Mouse (Mus musculus) brain, embryonic 18.5 days (tissue): Measurements from ENCODE around the gene Supt4a.
A peak's percentile ranks its signal among the peaks of the same experiment; 100 is the strongest.

Experiments used
- DNase-seq: peaks from one replicate; pipeline ENCODE4 v3.0.0-alpha.2; 2012; ENCODE audit warnings: low read depth, low spot score

Gene Supt4a

DNA sequence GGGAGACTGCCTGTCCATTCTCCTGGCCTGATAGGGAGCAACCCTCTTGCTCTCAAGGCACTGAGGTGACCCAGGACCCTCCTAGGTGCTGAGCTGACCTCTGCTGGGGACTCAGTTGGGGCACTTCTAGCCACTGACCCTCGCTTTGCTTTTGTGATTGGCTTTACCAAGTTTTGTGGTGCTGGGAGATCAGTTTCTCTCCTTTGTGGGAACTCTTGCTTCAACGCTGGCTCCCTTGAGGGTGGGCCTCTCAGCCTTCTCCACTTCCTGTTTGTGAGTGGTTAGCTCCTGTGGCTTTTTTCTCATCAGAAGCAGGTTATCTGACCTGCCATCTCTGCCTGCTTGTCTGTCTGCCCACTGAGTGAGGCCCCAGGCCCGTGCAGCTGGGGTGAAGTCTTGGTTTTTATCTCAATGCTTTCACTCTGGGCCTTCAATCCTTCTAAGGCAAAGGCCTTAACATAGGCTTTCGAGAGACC is 14.2 kb downstream of the Supt4a start:
- no peak for DNase-seq

DNA sequence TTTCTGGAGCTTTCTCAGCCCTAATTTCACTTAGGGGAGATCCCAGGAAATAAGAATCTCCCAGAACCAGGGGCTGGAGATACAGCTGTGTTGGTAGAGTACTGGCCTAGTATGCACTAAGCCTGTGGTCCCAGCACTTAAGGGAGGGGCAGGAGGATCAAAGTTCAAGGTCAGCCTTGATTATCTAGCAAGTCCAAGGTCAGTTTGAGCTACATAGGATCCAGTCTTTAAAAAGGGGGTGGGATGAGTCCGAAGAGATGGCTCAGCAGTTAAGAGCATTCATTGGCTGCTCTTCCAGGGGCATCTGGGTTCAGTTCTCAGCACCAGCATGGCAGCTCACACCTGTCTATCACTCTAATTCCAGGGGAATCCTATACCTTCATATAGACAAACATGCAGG is 15.0 kb downstream of the Supt4a start:
- no peak for DNase-seq

DNA sequence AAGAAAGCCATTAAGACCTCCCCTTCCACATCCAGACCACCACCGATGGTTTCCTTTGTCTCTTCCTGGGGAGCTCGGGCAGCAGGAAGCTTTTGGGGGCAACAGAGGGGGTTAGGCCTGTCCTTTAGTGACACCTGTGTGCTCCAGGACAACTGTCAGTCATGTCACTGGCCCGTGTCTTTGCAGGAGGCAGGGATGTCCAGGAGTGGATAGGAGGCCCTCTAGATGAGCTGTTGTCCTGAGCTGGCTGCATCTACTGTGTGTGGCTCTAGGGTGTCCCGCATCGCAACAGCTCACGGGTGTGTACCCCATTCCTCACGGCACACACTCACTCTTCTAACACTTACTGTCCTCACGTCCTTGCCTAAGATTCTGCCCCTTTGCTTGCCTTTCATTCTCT is 15.9 kb downstream of the Supt4a start:
- no peak for DNase-seq

- DNase-seq = no peak
These were observed 16.6 kb downstream of the Supt4a start for GRCm38 (mm10) chr11:87753891-87754501.

- DNase-seq = no peak
These were observed 17.3 kb downstream of the Supt4a start for GRCm38 (mm10) chr11:87754603-87755002.

GRCm38 (mm10) chr11:87755360-87756017 is 18.1 kb downstream of the Supt4a start:
- no peak for DNase-seq

- DNase-seq = no peak
These were observed 19.0 kb downstream of the Supt4a start for GRCm38 (mm10) chr11:87756251-87756820.

DNA sequence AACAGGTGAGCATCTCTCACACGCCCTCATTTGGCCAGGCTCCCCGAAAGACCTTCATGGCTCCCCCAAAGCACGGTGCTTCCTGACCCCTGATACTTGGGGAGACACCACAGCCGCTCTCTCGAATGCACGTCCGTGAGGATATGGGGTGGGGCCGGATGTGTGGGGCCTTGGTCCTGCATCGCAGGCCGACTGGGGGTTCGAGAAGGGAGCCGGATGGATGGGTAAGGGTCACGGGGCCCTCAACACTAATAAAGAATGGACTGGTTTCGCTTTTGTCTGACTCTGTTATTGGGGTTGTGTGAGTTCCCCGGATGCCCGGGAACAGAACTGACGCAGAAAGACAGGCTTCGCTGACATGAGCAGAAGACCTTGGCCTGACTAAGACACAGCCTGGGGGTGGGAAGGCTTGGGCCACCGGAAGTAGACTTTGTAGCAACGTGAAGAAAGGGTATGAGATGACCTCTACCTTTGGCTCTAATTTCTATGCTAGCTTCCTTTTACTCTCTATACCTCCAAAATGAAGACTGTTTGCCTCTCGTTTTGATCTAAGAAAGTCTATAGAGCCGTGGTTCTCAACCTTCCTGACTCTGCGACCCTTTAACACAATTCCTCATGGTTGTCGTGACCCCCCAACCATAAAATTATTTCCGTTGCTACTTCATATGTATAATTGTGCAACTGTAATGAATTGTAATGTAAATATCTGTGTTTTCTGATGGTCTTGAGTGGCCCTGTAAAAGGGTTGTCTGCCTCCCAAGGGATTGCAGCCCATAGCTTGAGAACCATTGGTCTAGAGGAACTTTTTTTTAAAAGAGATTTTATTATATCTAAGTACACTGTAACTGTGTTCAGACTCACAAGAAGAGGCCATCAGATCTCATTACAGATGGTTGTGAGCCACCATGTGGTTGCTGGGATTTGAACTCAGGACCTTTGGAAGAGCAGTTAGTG is 19.9 kb downstream of the Supt4a start:
- no peak for DNase-seq

GRCm38 (mm10) chr11:87758161-87758911 is 21.0 kb downstream of the Supt4a start:
- no peak for DNase-seq

GRCm38 (mm10) chr11:87758957-87759608 is 21.7 kb downstream of the Supt4a start:
- no peak for DNase-seq

GRCm38 (mm10) chr11:87759609-87760005 is 22.3 kb downstream of the Supt4a start:
- no peak for DNase-seq

DNA sequence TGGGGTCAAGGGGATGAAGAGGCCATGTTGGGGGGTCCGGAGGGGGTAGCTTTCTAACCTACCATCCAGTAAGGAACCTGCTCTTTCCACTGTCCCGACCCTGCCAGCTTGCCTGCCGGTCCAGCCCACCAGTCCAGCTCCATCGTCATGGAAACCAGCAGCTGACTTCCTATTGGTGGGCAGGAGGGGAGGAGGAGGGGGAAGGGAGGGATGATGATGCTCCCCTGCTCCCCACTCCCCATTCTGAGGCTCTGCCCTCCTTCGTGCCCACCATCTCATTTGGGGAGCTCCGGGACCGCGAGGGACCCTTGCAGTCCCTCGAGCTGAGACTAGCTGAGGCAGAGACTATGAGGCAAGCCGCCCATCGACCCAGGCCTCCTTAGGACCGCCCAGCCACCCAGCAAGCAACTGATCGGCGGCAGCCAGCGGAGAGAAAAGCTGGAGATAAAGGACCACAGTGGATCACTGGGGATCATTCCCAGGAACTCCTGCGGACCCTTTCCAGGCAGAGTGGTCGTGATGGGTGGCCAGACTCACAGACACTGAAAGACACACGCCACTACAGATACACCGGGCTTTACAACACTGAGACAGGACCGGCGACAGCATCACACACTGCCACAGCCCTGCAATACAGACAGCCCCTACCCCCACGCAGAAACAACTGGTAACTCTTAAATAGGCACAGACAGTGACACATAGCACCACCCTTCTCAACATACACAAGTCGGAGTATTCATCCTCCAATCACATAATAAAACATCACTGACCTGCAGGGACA is 23.1 kb downstream of the Supt4a start, which contains the start of gene Tspoap1:
Gene Tspoap1, plus strand, starts transcription at position 241 of the 781 bp plus-strand sequence.
- peak; percentile 82 for DNase-seq

- DNase-seq = no peak
These were observed 23.9 kb downstream of the Supt4a start for GRCm38 (mm10) chr11:87761181-87761721.

DNA sequence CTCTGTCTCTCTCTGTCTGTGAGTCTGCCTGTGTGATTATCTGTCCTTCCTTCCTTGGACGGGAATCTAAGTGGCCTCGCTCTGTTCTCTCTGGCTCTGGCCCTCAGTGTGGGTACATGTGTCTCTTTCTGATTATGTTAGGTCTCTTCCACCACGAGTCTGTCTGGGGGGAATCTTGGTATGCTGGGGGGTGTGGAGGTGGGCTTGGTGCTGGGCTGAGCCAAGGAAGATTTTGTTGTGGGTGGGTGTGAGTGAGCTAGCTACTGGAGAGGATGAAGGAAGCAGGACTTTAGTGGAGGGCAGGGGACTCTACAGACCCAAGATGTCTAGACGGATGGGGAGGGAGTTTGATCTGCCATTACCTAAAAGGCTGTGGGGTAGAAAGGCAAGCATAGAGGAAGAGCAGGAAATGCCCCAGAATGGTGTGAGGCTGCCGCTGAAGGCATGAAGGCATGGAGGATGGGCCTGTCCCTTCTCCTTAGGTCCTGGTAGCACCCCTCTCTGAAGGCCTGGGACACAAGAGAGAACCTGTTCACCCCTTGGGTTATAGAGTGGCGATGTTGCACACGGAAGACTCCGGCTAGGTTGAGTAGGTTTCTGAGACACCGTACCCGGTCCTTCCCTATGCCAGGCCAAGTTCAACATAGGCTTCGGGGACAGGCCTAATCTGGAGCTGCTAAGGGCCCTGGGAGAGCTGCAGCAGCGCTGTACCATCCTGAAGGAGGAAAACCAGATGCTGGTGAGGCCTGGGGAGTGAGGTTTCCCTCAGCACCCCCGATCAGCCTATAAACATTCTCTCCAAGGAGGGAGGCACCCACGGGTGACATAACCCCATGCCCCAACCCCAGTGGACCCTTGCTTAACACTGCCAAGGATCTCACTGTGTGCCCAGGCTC is 24.7 kb downstream of the Supt4a start:
- no peak for DNase-seq

- no peak for DNase-seq
These were observed 25.5 kb downstream of the Supt4a start for GRCm38 (mm10) chr11:87762702-87763385.

DNA sequence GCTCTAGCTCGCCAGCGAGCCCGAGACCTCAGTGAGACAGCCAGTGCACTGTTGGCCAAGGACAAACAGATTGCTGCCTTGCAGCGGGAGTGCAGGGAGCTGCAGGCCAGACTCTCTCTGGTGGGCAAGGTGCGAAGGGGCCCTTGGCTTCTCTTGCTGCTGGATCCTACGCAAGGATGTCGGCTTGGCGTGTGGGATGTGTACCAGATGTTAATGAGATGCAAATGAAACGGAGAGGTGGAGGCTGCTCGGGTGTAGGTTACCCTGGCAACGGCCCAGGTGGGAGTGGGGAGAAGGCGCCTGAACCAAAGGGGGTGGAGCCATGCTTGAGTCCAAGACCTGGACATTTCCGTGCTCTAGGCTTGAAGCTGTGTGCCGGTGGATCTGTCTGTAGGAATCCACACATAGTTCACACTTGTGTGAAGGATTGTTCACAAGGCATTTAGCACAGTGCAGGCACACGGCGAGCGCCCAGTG is 26.2 kb downstream of the Supt4a start:
- peak; percentile 51 for DNase-seq

- no peak for DNase-seq
These were observed 26.9 kb downstream of the Supt4a start for GRCm38 (mm10) chr11:87763988-87764876.
